Mouse (Mus musculus) neural tube, embryonic 12.5 days (tissue): ENCODE measurements around the gene Atp6v0c. TPM values are rescaled to one million over a fixed set of nuclear protein-coding genes. Genes with fewer than 3 reads are reported as not detected.

Experiments
- ATAC-seq: fragments of 200-750 bp; cut with Nextera tagmentation; 2 replicates; pipeline ENCODE4 v1.8.0; 2017; ENCODE audit warnings: low read depth, mild to moderate bottlenecking, moderate TSS enrichment, moderate library complexity; ENCODE audit not compliant: low FRiP score
- H3K27ac ChIP-seq: fragments of 300-500 bp; sonication (generic); 2 replicates; pipeline ENCODE4 v1.5.1; 2016
- H3K27me3 ChIP-seq: fragments of 300-500 bp; sonication (generic); replicated peaks from 2 replicates; pipeline ENCODE4 v1.6.1; 2016; ENCODE audit warnings: mild to moderate bottlenecking
- H3K36me3 ChIP-seq: fragments of 300-500 bp; sonication (generic); 2 replicates; pipeline ENCODE4 v1.6.1; 2016; ENCODE audit warnings: mild to moderate bottlenecking
- H3K4me1 ChIP-seq: fragments of 300-500 bp; sonication (generic); 2 replicates; pipeline ENCODE4 v1.6.1; 2016
- H3K4me2 ChIP-seq: fragments of 300-500 bp; sonication (generic); replicated peaks from 2 replicates; pipeline ENCODE4 v1.6.1; 2016; ENCODE audit warnings: mild to moderate bottlenecking
- H3K4me3 ChIP-seq: fragments of 300-500 bp; sonication (generic); 2 replicates; pipeline ENCODE4 v1.5.1; 2016
- H3K9ac ChIP-seq: fragments of 300-500 bp; sonication (generic); 2 replicates; pipeline ENCODE4 v1.6.1; 2016; ENCODE audit warnings: mild to moderate bottlenecking
- H3K9me3 ChIP-seq: fragments of 300-500 bp; sonication (generic); 2 replicates; pipeline ENCODE4 v1.6.1; 2016; ENCODE audit warnings: mild to moderate bottlenecking
- WGBS: fragments of 180-500 bp; shearing (Covaris S2); methylation state at CpG from one replicate; pipeline ENCODE4 v1.1.7; 2016; 5-methylcytosine and 5-hydroxymethylcytosine counted together
- polyA plus RNA-seq: library from polyadenylated mRNA; unstranded; fragments of >200 nt; fragmentation: Nextera tagmentation; extraction: Ambion mirVana; gene quantifications from 2 replicates; pipeline ENCODE4 v1.2.1, GENCODE M21; 2016

The Atp6v0c gene
- polyA plus RNA-seq, 1 experiment from 2014 or later, result 671 TPM

GRCm38 (mm10) chr17:24193769-24194168 lies 24.3 kb upstream of the Atp6v0c start:
- Histone ChIP-seq H3K27ac (no peak overlapping the region), H3K9me3 (no peaks in the 10 kb centered on the region), H3K36me3 (peaks cover 3% of the 10 kb centered on the region), H3K4me3 (no peak overlapping the region), H3K4me2 (no peak overlapping the region), H3K9ac (no peak overlapping the region), H3K4me1 (no peaks in the 10 kb centered on the region; the same call in 1 of the 2 replicates), H3K27me3 (no peaks in the 10 kb centered on the region)
- 85% methylated on average over 5 of the region's 5 CpGs for WGBS
- ATAC-seq, result no peak

DNA sequence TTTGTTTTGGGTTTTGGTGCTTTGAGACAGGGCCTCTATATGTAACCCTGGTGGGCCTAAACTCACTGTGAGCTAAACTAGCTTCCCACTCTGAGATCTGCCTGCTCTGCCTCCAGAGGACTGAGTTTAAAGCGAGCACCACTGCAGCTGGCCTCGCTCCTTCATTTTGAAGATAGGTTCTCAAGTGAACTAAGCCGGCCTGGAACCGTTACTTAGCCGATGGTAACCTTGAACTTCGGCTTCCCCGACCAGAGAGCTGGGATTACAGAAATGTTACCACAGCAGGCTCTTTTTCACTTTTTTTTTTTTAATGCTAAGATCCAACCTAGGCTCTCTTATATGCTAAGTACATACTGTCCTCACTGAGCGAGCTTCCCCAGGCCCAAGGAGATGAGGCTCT lies 23.8 kb upstream of the Atp6v0c start:
- Histone ChIP-seq H3K4me1 (no peaks in the 10 kb centered on the region; the same call in 1 of the 2 replicates), H3K27ac (no peak overlapping the region), H3K27me3 (no peaks in the 10 kb centered on the region), H3K9me3 (no peaks in the 10 kb centered on the region), H3K4me3 (no peak overlapping the region), H3K9ac (no peak overlapping the region), H3K4me2 (no peak overlapping the region), H3K36me3 (peaks cover 5% of the 10 kb centered on the region)
- ATAC-seq, result no peak
- WGBS, result 86% methylated on average over 8 of the region's 8 CpGs

- peaks cover 5% of the 10 kb centered on the region for H3K36me3 ChIP-seq
- no peak overlapping the region for H3K4me2 ChIP-seq
- no peaks in the 10 kb centered on the region; the same call in 1 of the 2 replicates for H3K4me1 ChIP-seq
- H3K27me3 ChIP-seq, result no peaks in the 10 kb centered on the region
- no peak for ATAC-seq
- no peaks in the 10 kb centered on the region for H3K9me3 ChIP-seq
- H3K4me3 ChIP-seq, result no peak overlapping the region
- H3K9ac ChIP-seq, result no peak overlapping the region
- H3K27ac ChIP-seq, result no peak overlapping the region
- 84% methylated on average over 8 of the region's 8 CpGs for WGBS
Observed at GRCm38 (mm10) chr17:24192848-24193247, 23.3 kb upstream of the Atp6v0c start.

DNA sequence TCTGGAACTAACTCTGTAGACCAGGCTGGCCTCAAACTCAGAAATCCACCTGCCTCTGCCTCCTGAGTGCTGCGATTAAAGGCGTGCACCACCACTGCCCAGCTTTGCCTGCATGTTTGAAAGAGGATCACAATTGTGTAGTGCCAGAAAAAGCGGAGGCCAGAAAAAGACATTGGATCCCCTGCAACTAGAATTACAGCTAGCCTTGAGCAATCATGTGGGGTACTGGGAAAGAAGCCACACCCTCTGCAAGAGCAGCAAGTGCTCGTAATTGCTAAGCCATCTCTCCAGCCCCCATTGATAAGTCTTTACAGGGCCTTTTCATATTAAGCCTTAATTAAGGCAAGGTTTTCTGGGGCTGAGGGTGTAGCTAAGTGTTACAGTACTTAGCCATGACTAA lies 22.0 kb upstream of the Atp6v0c start:
- WGBS, result 85% methylated on average over 4 of the region's 4 CpGs
- H3K36me3 ChIP-seq, result peaks cover 8% of the 10 kb centered on the region
- ATAC-seq, result no peak
- no peak overlapping the region for H3K27ac ChIP-seq
- H3K4me1 ChIP-seq, result no peaks in the 10 kb centered on the region; the same call in 1 of the 2 replicates
- H3K4me2 ChIP-seq, result no peak overlapping the region
- H3K9me3 ChIP-seq, result no peaks in the 10 kb centered on the region
- H3K4me3 ChIP-seq, result no peak overlapping the region
- H3K27me3 ChIP-seq, result no peaks in the 10 kb centered on the region
- no peak overlapping the region for H3K9ac ChIP-seq

DNA sequence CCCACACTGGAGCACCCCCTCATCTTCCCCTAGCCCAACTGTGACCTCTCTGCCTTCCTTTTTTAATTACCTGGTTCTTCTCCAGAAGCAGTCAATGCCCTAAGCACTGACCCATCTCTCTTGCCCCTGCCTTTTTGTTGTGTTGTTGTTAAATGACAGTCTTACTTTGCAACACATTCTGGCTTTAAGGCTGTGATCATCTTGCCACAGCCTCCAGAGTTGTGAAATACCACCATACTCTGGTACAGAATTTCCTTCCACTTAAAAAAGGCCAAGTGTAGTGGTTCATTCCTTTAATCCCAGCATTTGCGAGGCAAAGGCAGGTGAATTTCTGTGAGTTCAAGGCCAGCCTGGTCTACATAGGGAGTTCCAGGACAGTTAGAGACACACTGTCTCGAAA lies 21.4 kb upstream of the Atp6v0c start:
- Histone ChIP-seq H3K4me3 (no peak overlapping the region), H3K4me1 (no peaks in the 10 kb centered on the region; the same call in 1 of the 2 replicates), H3K9me3 (no peaks in the 10 kb centered on the region), H3K27ac (no peak overlapping the region), H3K36me3 (peaks cover 10% of the 10 kb centered on the region), H3K9ac (no peak overlapping the region), H3K4me2 (no peak overlapping the region), H3K27me3 (no peaks in the 10 kb centered on the region)
- ATAC-seq, result no peak
- WGBS, result 81% methylated on average over 2 of the region's 2 CpGs

GRCm38 (mm10) chr17:24174259-24174658 lies 4.8 kb upstream of the Atp6v0c start:
- Histone ChIP-seq H3K9ac (no peak overlapping the region), H3K36me3 (no peaks in the 10 kb centered on the region), H3K9me3 (no peaks in the 10 kb centered on the region), H3K4me2 (no peak overlapping the region), H3K27ac (no peak overlapping the region), H3K4me1 (peaks cover 6% of the 10 kb centered on the region), H3K4me3 (no peak overlapping the region), H3K27me3 (no peaks in the 10 kb centered on the region)
- no peak for ATAC-seq
- 75% methylated on average over 3 of the region's 3 CpGs for WGBS

GRCm38 (mm10) chr17:24173423-24173822 lies 3.9 kb upstream of the Atp6v0c start:
- no peak overlapping the region for H3K4me3 ChIP-seq
- no peaks in the 10 kb centered on the region for H3K36me3 ChIP-seq
- WGBS, result 6% methylated on average over 3 of the region's 3 CpGs
- no peaks in the 10 kb centered on the region for H3K27me3 ChIP-seq
- no peak overlapping the region for H3K27ac ChIP-seq
- no peak overlapping the region for H3K9ac ChIP-seq
- no peak for ATAC-seq
- no peaks in the 10 kb centered on the region for H3K9me3 ChIP-seq
- peaks cover 7% of the 10 kb centered on the region for H3K4me1 ChIP-seq
- no peak overlapping the region for H3K4me2 ChIP-seq

GRCm38 (mm10) chr17:24171738-24172137 lies 2.2 kb upstream of the Atp6v0c start:
- ATAC-seq, result no peak
- 87% methylated on average over 4 of the region's 4 CpGs for WGBS
- Histone ChIP-seq H3K4me2 (no peak overlapping the region), H3K9me3 (no peaks in the 10 kb centered on the region), H3K27me3 (no peaks in the 10 kb centered on the region), H3K4me1 (peaks cover 20% of the 10 kb centered on the region), H3K9ac (no peak overlapping the region), H3K36me3 (peaks cover 2% of the 10 kb centered on the region), H3K27ac (no peak overlapping the region), H3K4me3 (no peak overlapping the region)

DNA sequence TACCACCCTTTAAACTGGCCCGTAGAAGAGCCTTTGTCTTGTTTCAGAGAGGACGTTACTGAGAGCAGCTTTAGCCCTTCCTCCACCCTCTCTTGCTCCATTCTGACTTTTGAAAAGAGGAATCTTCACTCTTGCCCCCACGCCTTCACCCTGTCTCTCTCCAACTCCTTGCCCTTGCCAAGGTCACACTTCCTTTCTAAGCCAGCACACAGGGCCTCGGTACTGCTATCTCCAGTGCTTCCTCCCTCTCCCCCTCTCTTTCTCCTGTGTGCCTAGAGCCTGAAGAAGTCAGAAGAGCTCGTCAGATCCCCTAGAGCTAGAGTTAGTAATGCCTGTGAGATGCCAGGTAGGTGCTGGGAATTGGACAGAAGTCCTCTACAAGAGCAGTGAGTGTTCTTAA lies 1.2 kb upstream of the Atp6v0c start:
- peaks cover 20% of the 10 kb centered on the region for H3K4me1 ChIP-seq
- no peak overlapping the region for H3K4me2 ChIP-seq
- no peak overlapping the region for H3K9ac ChIP-seq
- H3K4me3 ChIP-seq, result no peak overlapping the region
- 83% methylated on average over 5 of the region's 5 CpGs for WGBS
- no peak overlapping the region for H3K27ac ChIP-seq
- ATAC-seq, result no peak
- H3K9me3 ChIP-seq, result no peaks in the 10 kb centered on the region
- peaks cover 6% of the 10 kb centered on the region for H3K36me3 ChIP-seq
- H3K27me3 ChIP-seq, result no peaks in the 10 kb centered on the region

DNA sequence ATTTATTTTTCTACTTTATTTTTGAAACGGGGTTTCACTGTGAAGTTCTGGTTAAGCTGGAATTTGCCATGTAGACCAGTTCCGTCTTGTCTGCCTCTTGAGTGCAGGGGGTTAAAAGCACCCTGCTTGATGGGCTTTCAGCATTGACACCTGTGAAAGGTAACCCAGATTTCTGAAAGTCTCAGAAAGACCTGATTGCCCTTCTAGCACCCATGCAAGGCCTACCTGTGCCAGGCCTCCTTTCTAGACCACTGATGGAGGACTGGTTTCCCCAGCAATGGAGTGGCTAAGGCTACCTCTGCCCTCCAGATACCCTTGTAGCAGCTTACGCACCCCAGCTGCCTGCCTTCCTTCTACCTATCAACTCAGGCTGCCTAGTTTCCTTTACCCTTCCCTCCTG lies 623 bp upstream of the Atp6v0c start:
- Histone ChIP-seq H3K27me3 (no peaks in the 10 kb centered on the region), H3K4me1 (peaks cover 20% of the 10 kb centered on the region), H3K9me3 (no peaks in the 10 kb centered on the region), H3K9ac (peak overlapping the region; percentile 86), H3K27ac (no peak overlapping the region), H3K4me2 (peak overlapping the region; percentile 94), H3K36me3 (peaks cover 11% of the 10 kb centered on the region), H3K4me3 (peak overlapping the region; percentile 90)
- WGBS, result 69% methylated on average over 3 of the region's 3 CpGs
- ATAC-seq, result no peak

DNA sequence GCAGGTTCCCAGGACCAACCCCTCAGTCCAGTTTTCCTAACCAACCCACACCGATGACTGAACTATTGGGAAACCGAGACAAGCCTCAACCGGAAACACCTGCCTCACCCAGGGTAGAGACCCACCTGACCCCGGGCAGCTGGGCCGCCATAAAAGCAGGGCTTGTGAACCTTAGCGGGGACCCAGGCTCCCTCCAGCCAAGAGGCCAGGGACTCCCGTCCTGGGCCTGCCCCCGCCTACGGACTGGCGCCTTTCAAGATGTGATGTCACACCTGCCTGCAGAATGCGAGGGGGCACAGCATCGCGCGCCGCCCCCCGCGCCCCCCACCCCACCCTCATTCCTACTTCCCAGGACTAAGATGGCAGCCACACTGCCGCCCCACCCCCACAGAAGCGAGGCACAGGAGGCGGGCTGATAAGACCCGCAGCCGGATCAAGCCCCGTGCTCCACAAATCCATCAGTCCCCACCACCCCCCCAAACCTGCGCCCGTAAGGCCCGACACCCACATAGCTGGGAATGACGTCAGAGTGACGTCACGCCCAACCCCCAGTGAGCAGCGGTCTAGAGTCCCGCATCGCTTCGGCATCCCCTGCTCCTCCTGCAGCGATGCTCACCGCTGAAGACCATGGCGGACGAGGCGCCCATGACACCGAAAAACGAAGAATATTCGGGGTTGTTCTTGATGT lies 768 bp downstream of the Atp6v0c start:
- no peaks in the 10 kb centered on the region for H3K9me3 ChIP-seq
- peaks cover 20% of the 10 kb centered on the region for H3K4me1 ChIP-seq
- H3K27ac ChIP-seq, result peak overlapping the region; percentile 86
- H3K4me2 ChIP-seq, result peak overlapping the region; percentile 94
- H3K36me3 ChIP-seq, result peaks cover 17% of the 10 kb centered on the region
- peak overlapping the region; percentile 86 for H3K9ac ChIP-seq
- peak overlapping the region; percentile 90 for H3K4me3 ChIP-seq
- no peaks in the 10 kb centered on the region for H3K27me3 ChIP-seq
- ATAC-seq, result peak; percentile 72
- WGBS, result 1% methylated on average over 40 of the region's 41 CpGs

DNA sequence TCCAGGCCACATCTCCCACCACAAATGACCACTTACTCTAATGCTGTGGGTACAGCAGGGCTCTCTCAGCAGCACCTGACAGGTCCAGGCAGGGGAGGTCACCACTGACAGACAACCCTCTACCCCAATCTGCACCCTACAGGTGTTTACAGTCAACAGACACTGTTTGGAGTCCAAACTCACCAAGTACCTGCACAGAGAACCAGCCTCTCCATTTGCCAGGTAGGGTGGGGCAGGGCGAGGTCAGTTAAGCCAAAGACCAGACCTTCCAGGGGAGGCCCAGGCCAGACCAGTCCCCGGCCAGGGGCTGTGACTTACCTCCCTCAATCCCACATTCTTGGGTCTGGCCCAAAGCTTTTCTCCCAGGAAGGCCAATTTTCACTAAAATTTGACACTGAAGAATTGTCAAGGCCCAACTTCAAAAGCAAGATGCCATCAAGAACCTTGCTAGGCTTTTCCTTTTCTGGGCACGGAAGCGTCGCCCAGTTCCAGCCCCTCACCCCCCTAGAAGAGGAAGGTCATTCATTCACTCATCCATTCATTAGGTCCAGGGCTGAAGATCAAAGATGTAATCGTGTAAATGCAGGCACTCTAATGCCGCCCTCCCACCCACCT lies 1.5 kb downstream of the Atp6v0c start:
- Histone ChIP-seq H3K9ac (peak overlapping the region; percentile 86), H3K4me2 (peak overlapping the region; percentile 94), H3K36me3 (peaks cover 17% of the 10 kb centered on the region), H3K27ac (no peak overlapping the region), H3K4me1 (peaks cover 22% of the 10 kb centered on the region), H3K27me3 (no peaks in the 10 kb centered on the region), H3K9me3 (no peaks in the 10 kb centered on the region), H3K4me3 (peak overlapping the region; percentile 90)
- 53% methylated on average over 7 of the region's 7 CpGs for WGBS
- ATAC-seq, result no peak

- WGBS, result 89% methylated on average over 6 of the region's 6 CpGs
- H3K4me1 ChIP-seq, result peaks cover 31% of the 10 kb centered on the region
- H3K9me3 ChIP-seq, result no peaks in the 10 kb centered on the region
- H3K4me2 ChIP-seq, result peak overlapping the region; percentile 94; the same call in 1 of the 2 replicates
- no peak overlapping the region for H3K4me3 ChIP-seq
- no peak for ATAC-seq
- H3K27ac ChIP-seq, result no peak overlapping the region
- peaks cover 17% of the 10 kb centered on the region for H3K36me3 ChIP-seq
- no peak overlapping the region for H3K9ac ChIP-seq
- no peaks in the 10 kb centered on the region for H3K27me3 ChIP-seq
Observed at GRCm38 (mm10) chr17:24167120-24167519, 2.4 kb downstream of the Atp6v0c start.
